Mouse (Mus musculus) forebrain, embryonic 10.5 days (tissue): Measurements from ENCODE around the gene Ier3. TPM values are rescaled to one million over a fixed set of nuclear protein-coding genes. Genes with fewer than 3 reads are reported as not detected.
"Not testable (repeated sequence)": the region's sequence is repeated elsewhere in the genome, so short reads cannot be mapped to it uniquely, and the experiment has no call there.

Experiments
- DNase-seq: peaks from one replicate; pipeline ENCODE4 v3.0.0-alpha.2; 2017; ENCODE audit warnings: low spot score; ENCODE audit errors: extremely low spot score
- H3K27ac ChIP-seq: fragments of 300-500 bp; sonication (generic); 2 replicates; pipeline ENCODE4 v1.5.1; 2016; ENCODE audit warnings: mild to moderate bottlenecking
- H3K27me3 ChIP-seq: fragments of 300-500 bp; sonication (generic); 2 replicates; pipeline ENCODE4 v1.6.1; 2016; ENCODE audit warnings: mild to moderate bottlenecking; ENCODE audit not compliant: poor library complexity, severe bottlenecking
- H3K36me3 ChIP-seq: fragments of 300-500 bp; sonication (generic); replicated peaks from 2 replicates; pipeline ENCODE4 v1.6.1; 2016; ENCODE audit warnings: mild to moderate bottlenecking, moderate library complexity
- H3K4me1 ChIP-seq: fragments of 300-500 bp; sonication (generic); 2 replicates; pipeline ENCODE4 v1.6.1; 2016
- H3K4me3 ChIP-seq: fragments of 300-500 bp; sonication (generic); 2 replicates; pipeline ENCODE4 v1.5.1; 2016; ENCODE audit warnings: mild to moderate bottlenecking, moderate library complexity
- H3K9me3 ChIP-seq: fragments of 300-500 bp; sonication (generic); 2 replicates; pipeline ENCODE4 v1.6.1; 2016; ENCODE audit warnings: mild to moderate bottlenecking, moderate library complexity
- WGBS: fragments of 180-500 bp; shearing (Covaris S2); methylation state at CpG from one replicate; pipeline ENCODE4 v1.1.7; 2016; 5-methylcytosine and 5-hydroxymethylcytosine counted together
- polyA plus RNA-seq: library from polyadenylated mRNA; unstranded; fragments of >200 nt; fragmentation: Nextera tagmentation; extraction: Ambion mirVana; gene quantifications from 2 replicates; pipeline ENCODE4 v1.2.1, GENCODE M21; 2016

The Ier3 gene
- polyA plus RNA-seq, 1 experiment from 2014 or later, result 5.3 TPM

DNA sequence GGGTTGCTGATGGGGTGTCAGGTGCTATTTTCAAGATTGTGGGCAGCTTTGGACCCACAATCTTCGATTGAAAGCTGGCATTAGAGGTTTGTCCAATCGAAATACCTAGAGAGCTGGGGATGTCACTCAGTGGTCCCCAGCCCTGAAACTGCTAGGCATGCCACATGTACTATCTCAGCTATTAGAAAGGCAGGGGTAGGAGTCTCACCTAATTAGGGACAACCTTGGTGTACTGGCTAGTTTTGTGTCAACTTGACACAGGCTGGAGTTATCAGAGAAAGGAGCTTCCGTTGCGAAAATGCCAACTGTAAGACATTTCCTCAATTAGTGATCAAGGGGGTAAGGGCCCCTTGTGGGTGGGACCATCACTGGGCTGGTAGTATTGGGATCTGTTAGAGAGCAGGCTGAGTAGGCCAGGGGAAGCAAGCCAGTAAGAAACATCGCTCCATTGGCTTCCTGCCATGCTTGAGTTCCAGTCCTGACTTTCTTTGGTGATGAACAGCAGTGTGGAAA is 11.8 kb downstream of the Ier3 start:
- Histone ChIP-seq H3K9me3 (no peaks in the 10 kb centered on the region), H3K4me3 (peak overlapping the region; percentile 90; the same call in 1 of the 2 replicates), H3K4me1 (peaks cover 43% of the 10 kb centered on the region), H3K27me3 (no peaks in the 10 kb centered on the region), H3K27ac (no peak overlapping the region), H3K36me3 (peaks cover 85% of the 10 kb centered on the region)
- 30% methylated on average over 5 of the region's 5 CpGs for WGBS
- peak; percentile 38 for DNase-seq

DNA sequence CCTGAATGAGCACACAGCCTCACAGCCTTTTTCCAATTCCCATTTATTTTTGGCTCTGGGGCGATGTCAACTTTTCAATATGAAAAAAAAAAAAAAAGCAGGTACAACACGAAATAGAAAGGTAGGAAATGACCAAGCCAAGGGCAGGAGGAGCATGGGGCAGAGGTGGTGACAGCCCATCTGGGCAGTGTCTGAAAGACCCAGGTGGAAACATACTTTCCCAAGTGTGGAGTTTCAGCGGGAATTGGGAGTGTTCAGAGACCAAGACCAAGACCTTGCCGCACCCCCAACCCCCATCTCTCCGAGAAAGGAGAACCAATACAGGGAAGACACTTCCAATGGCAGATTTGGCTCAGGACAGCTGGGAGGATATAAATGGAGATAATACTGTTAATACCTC is 12.4 kb downstream of the Ier3 start:
- Histone ChIP-seq H3K4me3 (peak overlapping the region; percentile 90; the same call in 1 of the 2 replicates), H3K4me1 (peaks cover 47% of the 10 kb centered on the region), H3K9me3 (no peaks in the 10 kb centered on the region), H3K27ac (no peak overlapping the region), H3K36me3 (peaks cover 80% of the 10 kb centered on the region), H3K27me3 (no peaks in the 10 kb centered on the region)
- 62% methylated on average over 5 of the region's 5 CpGs for WGBS
- no peak for DNase-seq

DNA sequence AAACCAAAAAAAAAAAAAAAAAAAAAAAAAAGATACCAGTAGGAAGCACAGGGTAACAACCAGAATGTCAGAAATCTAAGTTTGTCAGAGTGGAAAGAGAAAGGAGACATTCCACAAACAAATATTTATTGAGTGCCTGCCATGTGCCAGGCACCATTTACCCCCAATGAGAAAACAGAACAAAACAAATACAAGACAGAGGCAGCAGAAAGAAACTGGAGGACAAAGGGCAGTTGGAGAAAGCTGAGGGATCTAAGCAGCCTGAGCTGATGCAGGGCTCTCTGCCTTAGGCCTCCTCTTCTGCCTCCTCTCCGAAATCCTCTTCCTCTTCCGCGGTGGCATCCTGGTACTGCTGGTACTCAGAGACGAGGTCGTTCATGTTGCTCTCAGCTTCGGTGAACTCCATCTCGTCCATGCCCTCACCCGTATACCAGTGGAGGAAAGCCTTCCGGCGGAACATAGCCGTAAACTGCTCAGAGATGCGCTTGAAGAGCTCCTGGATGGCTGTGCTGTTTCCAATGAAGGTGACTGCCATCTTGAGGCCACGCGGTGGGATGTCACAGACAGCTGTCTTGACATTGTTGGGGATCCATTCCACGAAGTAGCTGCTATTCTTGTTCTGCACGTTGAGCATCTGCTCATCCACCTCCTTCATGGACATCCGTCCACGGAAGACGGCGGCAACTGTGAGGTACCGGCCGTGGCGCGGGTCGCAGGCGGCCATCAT is 13.4 kb downstream of the Ier3 start:
- H3K4me3 ChIP-seq, result peak overlapping the region; percentile 90
- H3K36me3 ChIP-seq, result peaks cover 71% of the 10 kb centered on the region
- 84% methylated on average over 26 of the region's 26 CpGs for WGBS
- DNase-seq, result no peak
- no peaks in the 10 kb centered on the region for H3K9me3 ChIP-seq
- H3K27me3 ChIP-seq, result no peaks in the 10 kb centered on the region
- H3K4me1 ChIP-seq, result peaks cover 51% of the 10 kb centered on the region
- no peak overlapping the region for H3K27ac ChIP-seq

DNA sequence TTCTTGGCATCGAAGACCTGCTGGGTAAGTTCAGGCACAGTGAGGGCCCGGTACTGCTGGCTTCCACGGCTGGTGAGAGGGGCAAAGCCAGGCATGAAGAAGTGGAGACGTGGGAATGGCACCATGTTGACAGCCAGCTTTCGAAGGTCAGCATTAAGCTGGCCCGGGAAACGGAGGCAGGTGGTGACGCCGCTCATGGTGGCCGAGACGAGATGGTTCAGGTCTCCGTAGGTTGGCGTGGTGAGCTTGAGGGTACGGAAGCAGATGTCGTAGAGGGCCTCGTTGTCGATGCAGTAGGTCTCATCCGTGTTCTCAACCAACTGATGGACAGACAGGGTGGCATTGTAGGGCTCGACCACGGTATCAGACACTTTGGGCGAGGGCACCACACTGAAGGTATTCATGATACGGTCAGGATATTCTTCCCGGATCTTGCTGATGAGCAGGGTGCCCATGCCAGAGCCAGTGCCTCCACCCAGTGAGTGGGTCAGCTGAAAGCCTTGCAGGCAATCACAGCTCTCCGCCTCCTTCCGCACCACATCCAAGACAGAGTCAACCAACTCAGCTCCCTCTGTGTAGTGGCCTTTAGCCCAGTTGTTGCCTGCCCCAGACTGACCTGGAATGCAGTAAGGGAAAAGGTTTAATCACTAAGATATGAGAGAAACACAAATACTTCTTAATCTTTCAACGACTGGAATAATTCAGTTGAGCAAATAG is 14.1 kb downstream of the Ier3 start:
- Histone ChIP-seq H3K4me3 (peak overlapping the region; percentile 90), H3K4me1 (peaks cover 48% of the 10 kb centered on the region), H3K27me3 (no peaks in the 10 kb centered on the region), H3K36me3 (peaks cover 65% of the 10 kb centered on the region), H3K27ac (peak overlapping the region; percentile 99; the same call in 1 of the 2 replicates), H3K9me3 (no peaks in the 10 kb centered on the region)
- WGBS, result 90% methylated on average over 26 of the region's 26 CpGs
- no peak for DNase-seq

DNA sequence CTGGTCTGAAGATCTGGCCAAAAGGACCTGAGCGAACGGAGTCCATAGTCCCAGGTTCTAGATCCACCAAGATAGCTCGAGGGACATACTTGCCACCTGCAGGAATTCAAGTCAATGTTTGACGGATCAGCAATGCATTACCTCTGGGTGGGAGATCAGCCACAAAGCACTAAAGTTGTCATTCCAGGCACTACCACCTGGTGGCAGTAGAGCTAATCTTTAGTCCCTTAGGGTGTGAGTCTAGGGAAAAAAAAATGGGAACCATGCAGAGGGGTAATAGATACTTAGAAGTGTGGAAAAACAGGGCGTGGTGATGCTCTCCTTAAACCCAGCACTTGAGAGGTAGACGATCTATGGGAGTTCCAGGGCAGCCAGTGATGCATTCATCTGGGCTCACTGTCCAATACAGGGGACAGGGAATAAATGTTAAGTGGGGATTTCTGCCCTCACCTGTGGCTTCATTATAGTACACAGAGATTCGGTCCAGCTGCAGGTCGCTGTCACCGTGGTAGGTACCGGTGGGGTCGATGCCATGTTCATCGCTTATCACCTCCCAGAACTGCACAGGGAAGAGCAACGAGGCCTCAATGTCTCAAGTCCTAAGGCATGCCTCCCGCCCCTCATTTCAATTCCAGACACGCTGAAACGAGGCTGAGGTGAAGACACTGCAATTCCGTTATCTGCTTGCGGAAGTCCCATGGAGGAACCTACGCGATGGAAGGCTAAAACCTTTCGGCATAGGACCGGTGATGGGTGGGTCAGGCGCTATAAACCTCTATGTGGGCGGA is 14.9 kb downstream of the Ier3 start:
- Histone ChIP-seq H3K9me3 (no peaks in the 10 kb centered on the region), H3K27ac (peak overlapping the region; percentile 99), H3K36me3 (peaks cover 58% of the 10 kb centered on the region), H3K27me3 (no peaks in the 10 kb centered on the region), H3K4me3 (peak overlapping the region; percentile 90), H3K4me1 (peaks cover 49% of the 10 kb centered on the region)
- WGBS, result 10% methylated on average over 24 of the region's 24 CpGs
- peak; percentile 70 for DNase-seq

DNA sequence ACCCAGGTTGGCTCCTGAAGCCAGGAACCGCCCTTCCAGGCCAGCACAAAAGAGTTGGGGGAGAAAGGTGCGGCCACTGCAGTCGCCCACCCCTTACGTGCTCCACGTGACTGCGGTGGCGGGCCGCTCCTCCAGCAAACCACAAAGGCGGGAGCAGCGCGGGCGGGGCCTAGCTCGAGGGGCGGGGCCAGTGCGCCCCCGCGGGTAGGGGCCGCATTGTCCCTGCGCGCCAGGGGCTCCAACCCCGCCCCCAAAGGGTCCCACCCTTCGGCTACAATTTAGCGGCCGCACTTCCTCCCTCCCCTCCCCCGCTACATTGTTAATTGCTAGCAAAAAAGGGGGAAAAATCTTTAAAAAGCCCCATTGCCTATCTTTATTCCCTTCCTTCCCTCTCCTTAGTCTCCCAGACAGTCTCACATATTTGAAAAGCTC is 15.5 kb downstream of the Ier3 start:
- H3K4me3 ChIP-seq, result peak overlapping the region; percentile 90
- WGBS, result under 1% methylated on average over 25 of the region's 25 CpGs

DNA sequence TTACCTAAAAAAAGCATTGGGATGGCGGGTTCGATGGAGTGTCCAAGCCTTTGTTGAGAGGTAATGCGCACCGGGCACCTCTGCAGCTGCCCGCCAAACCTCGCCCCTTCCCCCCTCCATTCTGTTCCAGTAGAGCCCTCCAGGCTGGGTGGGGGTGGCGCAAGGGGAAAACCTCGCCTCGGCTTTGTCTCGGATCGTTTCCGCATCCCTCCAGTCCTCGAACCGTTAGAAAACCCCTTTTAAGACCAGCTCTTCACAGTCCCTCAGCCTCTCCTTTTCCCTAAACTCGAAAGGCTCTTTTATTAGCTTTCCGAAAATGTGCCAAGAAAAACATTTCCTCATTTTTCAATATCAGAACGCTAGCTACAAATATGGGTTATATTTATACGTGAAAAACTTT is 16.0 kb downstream of the Ier3 start:
- Histone ChIP-seq H3K9me3 (no peaks in the 10 kb centered on the region), H3K4me3 (peak overlapping the region; percentile 90), H3K36me3 (peaks cover 47% of the 10 kb centered on the region), H3K27ac (peak overlapping the region; percentile 99), H3K27me3 (no peaks in the 10 kb centered on the region), H3K4me1 (peaks cover 57% of the 10 kb centered on the region)
- DNase-seq, result peak; percentile 71
- WGBS, result under 1% methylated on average over 18 of the region's 18 CpGs

More for the DNA sequence above, 15.5 kb downstream of the Ier3 start:
- Histone ChIP-seq H3K27me3 (no peaks in the 10 kb centered on the region), H3K9me3 (no peaks in the 10 kb centered on the region), H3K4me1 (peaks cover 52% of the 10 kb centered on the region), H3K27ac (peak overlapping the region; percentile 99), H3K36me3 (peaks cover 51% of the 10 kb centered on the region)
- DNase-seq, result peak; percentile 93

DNA sequence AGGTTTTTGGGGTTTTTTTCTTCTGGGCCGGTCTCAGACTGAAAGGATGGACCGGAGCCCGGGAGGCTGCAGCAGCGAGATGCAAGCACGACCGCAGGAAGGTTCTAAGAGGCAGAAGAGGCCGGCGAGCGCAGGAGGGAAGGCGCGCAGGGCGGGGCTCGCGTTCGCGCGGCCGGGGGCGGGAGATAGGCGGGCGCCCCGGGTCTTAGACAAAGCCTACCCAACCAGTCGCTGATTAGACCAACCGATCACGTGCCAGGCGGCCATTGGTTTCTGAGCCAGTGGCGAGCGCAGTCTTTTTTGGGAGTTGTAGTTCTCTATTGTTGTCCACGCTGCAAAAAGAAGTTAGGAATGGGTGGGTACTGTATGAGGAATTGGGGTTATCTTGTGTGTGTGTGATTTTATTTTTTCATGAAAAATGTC is 16.6 kb downstream of the Ier3 start, which contains the start of gene Tubb5:
Tubb5 (minus strand) TSS at position 185 of the 423 bp plus-strand sequence.
- Histone ChIP-seq H3K27me3 (no peaks in the 10 kb centered on the region), H3K4me3 (peak within 1 kb of the TSS; percentile 90), H3K36me3 (peaks cover 40% of the 10 kb centered on the region), H3K27ac (peak within 1 kb of the TSS; percentile 99), H3K4me1 (peaks cover 63% of the 10 kb centered on the region), H3K9me3 (no peaks in the 10 kb centered on the region)
- 1% methylated on average over 29 of the region's 29 CpGs for WGBS
- DNase-seq, result peak; percentile 97

DNA sequence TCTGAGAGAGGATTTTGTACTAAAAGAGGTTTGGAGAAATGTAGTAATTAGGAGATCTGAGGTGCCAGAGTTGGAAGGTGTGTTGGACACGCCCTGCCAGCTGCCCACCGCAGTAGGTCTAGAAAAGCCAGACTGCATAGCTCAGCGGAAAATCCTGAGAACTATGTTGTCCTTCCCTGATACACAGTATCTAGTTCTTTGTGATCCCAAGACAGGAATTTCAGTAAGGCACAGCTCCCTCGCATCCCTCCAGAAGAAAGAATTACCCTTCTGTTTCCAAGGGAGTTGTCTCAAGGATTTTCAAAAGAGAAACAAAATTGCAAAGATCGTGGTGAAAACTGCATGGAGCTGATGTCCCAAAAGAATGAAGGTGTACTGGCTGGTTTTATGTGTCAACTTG is 17.1 kb downstream of the Ier3 start:
- Histone ChIP-seq H3K4me1 (peaks cover 63% of the 10 kb centered on the region), H3K36me3 (peaks cover 36% of the 10 kb centered on the region), H3K4me3 (peak overlapping the region; percentile 90), H3K27ac (peak overlapping the region; percentile 99), H3K9me3 (no peaks in the 10 kb centered on the region), H3K27me3 (no peaks in the 10 kb centered on the region)
- peak; percentile 53 for DNase-seq
- WGBS, result under 1% methylated on average over 5 of the region's 5 CpGs

DNA sequence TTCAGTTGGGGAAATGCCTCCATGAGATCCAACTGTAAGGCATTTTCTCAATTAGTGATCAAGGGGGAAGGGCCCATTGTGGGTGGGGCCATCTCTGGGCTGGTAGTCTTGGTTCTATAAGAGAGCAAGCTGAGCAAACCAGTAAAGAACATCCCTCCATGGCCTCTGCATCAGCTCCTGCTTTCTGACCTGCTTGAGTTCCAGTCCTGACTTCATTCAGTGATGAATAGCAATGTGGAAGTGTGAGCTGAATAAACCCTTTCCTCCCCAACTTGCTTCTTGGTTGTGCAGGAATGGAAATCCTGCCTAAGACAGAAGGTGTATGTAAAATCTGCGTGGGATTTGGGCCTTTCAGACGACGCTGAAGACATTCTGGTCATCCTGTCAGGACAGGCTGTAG is 17.5 kb downstream of the Ier3 start:
- 55% methylated on average over 3 of the region's 3 CpGs for WGBS
- Histone ChIP-seq H3K27ac (peak overlapping the region; percentile 99), H3K4me1 (peaks cover 59% of the 10 kb centered on the region), H3K4me3 (peak overlapping the region; percentile 90), H3K36me3 (peaks cover 32% of the 10 kb centered on the region)
- not testable (repeated sequence) for H3K27me3 ChIP-seq, DNase-seq, H3K9me3 ChIP-seq

DNA sequence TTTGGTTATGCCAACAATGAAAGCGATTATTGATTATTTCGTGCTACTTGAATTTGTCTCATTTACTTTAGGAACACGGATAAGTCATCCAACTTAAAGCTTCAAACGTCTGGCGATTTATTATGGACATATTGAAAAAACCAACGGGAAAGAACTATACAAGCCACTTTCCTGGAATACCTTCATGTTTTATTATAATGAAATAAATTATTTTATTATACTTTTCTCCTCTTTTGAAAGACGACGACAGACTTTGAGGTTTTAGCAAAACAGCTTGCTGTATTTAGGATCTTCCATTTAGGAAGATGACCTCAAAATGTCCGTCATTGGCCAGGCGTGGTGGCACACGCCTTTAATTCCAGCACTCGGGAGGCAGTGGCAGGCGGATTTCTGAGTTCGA is 19.1 kb downstream of the Ier3 start:
- H3K27me3 ChIP-seq, result no peaks in the 10 kb centered on the region
- H3K27ac ChIP-seq, result peak overlapping the region; percentile 94
- H3K9me3 ChIP-seq, result no peaks in the 10 kb centered on the region
- H3K36me3 ChIP-seq, result peaks cover 32% of the 10 kb centered on the region
- 57% methylated on average over 14 of the region's 14 CpGs for WGBS
- peak overlapping the region; percentile 72 for H3K4me3 ChIP-seq
- H3K4me1 ChIP-seq, result peaks cover 43% of the 10 kb centered on the region
- no peak for DNase-seq
